Mouse (Mus musculus) spleen, adult 12 weeks (tissue): ENCODE data around the gene Depp1.

ENCODE experiments used
- DNase-seq: peaks from one replicate; pipeline ENCODE4 v3.0.0; 2022; ENCODE audit warnings: low spot score

The Depp1 gene

DNA sequence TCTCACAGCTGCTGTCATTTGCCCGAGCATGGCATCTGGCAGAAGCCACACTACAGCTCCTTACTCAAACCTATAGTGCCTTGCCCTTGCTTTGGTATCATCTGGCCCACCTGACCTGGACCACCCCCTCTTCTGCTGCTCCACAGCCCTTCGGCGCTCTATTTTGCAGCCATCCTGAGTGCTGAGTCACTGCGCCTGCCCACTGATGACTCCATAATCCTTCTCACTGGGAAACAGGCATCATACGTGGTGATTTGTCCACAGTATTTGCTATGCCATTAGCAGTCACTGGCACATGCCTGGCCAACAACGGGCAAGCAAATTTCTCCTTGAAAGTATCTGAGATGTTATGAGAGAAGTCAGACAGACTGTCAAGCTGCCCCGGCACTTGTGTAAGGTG is 598 bp upstream of the Depp1 start:
- no peak for DNase-seq

DNA sequence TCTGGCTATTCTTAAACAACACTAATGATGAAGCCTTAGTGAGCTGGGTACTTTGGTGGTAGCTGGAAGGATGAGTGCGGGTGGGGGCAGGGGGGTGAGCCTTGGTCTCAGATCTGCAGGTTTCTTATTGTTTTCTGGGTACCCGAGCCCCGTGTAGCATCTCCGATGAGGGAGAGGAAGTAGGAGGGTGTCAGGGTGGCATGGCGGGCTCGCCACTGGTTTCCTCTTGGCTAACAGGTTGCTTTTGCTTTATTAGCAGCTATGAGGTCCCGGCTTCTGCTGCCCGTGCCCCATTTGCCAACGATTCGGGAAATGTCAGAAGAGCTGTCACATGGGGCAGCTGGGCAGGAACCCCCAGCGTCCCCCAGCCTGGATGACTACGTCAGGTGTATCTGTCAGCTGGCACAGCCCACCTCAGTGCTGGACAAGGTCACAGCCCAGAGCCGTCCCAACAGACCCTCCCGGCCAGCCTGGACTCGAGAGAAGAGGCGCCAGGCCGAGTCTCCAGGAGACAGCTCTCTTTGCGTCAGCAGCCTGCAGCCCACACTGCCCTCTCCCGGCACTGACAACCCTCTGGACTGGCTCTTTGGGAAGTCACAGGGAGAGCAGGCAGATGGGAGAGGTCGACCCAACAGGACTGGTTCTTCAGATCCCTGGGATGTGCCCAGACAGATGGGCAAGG is 1.2 kb downstream of the Depp1 start:
- no peak for DNase-seq

DNA sequence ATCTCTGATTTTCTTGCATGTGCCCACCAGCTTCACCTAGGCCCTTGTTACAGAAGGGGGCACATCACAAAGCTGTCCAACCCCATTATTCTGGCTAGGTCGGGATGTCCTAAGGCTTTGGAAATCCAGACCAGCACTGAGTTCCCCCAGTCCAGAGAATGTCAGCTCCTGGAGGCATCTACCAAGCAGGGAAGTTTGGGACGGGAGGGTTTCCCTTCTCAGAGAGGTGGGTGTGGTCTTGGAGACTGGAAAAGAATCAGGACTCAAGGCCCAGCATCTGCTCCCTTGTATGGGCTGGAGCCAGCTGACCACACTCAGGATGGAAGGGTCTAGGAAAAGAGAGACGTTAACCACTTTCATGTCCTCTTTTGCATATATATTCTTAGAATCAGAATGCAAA is 2.8 kb downstream of the Depp1 start:
- no peak for DNase-seq

DNA sequence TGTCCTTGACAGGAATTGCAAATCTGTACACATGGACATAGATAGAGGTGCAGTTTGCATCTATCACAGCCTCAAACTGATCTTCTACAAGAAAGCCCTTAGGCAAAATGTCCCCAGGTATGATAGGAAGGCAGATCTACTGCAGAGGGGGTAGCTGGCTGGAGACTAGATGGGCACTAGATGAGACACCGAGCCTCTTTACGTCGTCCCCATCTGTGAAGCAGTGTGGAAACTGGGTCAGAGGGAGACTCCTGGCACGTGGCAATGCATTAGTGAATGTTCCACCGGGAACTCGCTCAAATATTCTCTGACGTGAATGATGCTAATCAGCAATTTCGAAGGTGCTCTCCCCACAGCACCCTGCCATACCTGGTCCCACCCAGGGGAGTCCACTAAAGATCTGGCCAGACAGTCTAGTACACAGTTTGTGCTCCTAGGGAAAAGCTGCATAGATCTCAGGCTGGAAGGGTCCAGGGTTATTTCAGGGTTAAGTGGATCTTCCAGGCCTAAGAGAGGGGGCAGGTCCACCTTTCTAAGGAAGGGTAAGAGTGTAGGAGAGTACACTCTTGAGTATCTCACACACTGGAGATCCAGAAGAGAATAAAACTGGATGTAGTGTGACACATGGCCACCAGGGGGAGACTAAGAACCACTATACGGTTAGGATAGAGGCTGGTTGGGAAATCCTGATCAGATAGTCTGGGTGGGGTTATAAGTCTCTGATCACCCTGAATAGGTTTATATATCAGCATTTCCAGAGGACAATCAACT is 3.5 kb downstream of the Depp1 start:
- peak; percentile 28 for DNase-seq

DNA sequence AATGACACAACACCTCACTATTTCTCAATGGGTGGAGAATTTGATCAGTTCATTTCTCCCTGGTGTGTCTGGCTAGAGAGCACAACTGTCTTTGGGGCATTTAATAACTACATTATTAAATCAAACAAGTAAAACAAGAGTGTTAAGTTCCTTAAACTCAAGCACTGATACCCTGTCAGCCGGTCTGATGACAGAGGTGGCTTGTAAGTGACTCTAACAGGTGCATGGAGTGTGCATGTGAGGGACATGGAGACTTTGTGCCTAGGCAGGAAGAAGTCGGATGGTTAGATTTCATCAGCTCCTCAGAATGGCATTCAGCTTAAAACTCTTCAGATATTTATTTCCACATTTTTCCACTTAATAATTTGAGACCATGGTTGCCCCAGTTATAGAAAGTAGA is 13.0 kb downstream of the Depp1 start:
- no peak for DNase-seq

DNA sequence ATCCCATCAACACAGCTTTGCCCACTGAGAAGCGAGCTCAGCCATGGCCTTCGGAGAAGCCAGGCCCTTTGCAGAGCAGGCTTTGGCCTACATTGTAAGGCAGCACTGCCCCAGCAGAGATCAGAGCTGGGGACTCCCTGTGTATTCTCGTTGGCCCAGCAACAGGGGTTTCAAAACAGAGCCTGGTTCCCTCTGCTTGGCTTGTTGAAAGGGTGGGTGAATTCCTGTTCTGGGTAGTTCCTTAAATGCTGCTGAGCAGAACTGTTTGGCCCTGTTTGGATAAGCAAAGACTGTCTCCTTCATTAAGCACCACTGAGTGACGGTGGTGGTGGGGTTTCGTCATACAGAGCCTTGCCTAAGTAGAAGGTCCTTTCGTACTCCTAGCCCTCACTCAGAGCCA is 13.6 kb downstream of the Depp1 start:
- DNase-seq: no peak

DNA sequence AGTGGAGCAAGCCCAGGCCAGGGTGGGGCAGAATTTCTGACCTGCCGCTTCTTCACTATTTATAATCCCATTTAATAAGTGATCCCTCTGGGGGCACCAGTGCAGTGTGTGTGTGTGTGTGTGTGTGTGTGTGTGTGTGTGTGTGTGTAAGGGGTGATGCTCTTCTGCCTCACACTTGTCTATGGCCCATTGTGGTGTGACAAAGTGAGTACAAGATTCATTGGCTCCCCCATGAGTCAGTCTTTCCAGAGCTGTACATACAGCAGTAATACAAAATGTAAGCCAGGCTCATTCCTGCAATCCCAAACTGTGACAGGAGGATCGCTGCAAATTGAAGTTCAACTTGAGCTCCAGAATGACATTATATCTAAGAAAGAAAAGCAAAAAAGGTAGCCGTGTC is 14.4 kb downstream of the Depp1 start:
- DNase-seq: no peak

DNA sequence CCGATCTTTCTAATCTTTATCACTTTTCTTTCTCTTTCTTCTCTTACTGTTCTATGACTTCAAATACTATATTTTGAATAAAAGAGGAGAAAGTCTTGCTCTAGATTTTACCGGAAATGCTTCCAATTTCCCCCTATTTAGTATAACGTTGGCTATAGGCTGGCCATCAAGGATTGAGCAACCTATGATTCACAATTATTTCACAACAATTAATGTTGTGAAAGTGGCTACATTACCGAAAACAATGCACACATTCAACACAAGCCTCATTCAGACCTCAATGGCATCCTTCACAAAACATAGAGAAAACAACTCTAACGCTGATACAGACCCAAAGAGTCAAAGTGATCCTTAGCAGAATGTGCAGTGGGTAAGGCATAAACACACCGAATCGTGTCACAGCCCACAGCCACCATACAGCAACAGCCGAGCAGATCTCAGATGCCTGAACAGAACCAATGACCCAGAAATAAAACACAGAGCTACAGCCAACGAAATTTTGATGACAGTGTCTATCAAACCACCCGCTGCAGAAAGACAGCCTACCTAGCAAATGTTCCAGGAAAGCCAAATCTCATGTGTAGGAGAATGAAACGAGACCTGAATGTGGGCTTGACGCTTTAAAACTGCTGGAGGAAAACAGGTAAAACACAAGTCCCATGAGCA is 15.8 kb downstream of the Depp1 start:
- DNase-seq: no peak

DNA sequence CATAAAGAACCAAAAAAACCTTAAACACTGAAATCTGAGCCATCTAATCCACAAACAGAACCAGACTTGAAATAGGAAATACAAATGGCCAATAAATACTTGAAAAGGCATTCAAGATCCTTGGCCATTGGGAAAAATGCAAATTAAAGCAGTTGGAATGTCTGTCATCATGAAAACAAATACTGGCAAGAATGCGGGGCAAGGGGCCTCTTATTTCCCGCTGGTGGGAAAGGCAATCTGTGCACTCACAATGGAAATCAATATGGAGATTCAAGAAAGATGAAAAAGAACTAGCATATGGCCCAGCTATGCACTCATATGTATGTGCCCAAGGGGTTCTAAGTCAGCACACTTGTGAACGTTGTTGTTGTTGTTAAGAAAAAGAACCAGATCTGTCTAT is 16.5 kb downstream of the Depp1 start:
- DNase-seq: no peak

DNA sequence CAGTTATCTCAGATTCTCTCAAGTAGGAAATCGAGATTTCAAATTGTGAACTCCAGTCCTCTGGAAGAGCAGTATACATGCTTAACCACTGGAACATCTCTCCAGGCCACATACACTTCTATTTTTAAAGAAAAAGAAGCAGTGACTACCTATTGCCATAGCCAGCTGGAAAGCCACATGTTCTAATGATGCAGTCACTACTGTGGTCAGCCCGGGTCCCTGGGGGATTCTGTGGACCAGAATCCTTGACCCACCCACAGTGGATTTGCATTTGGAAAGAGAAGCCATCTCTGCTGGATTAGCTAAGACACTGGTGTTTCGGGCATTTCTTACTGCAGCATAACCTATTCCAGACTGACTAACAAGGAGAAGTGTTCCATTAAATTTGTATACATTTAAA is 17.0 kb downstream of the Depp1 start:
- DNase-seq: no peak

DNA sequence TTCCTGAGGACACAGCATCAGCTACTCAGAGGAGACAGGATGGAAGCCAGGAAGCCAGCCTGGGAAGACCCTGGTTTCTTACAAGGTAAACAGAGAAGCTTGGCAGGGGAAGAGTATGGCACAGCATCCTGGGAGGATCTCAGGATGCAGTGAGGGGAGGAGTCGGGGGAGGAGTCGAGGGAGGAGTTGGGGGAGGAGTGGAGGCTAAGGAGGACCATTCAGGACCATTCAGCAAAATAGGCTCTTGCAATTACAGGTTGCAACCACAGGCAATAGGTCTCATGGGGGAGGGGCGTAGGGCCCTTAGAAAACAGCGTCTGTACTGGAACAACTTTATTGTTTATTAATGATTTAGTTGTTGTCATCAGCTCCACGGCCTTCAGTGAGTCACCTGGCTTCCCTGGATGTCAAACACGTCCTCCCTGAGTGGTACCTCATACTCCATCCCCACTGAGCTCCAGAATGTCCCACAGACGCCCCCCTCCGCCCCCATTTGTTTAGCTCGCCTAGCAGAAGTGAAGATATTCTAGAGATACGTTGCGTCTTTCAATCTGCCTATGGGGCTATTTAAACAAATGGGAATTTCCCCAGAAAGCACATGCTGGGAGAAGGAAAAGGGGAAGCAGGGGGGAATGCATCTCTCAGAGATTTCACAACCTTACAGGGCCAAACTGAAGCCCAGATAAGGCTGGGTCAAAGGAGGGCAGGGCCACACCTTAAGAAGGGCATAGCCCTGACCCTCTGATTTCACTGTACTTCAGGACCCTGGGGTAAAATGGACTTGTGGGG is 18.5 kb downstream of the Depp1 start:
- DNase-seq: no peak

DNA sequence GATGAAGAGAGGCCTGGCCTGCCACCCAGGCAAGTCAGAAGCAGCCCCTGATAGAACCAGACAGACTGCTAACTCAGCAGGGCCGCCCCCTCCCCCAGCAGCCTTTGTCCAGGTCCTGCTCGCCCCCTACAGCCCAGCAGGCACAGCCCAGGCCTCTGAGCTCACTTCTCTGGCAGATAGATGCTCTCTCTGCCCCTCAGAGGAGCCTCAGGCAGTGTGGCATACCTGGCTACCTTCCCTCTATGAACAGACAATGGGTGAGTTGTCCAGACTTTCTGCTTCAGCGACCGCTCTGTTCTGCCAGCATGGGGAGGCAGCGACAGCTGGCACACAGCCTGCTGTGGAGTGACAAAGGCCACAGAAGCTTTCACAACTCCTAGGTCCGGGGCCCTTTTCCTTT is 19.7 kb downstream of the Depp1 start:
- DNase-seq: no peak

DNA sequence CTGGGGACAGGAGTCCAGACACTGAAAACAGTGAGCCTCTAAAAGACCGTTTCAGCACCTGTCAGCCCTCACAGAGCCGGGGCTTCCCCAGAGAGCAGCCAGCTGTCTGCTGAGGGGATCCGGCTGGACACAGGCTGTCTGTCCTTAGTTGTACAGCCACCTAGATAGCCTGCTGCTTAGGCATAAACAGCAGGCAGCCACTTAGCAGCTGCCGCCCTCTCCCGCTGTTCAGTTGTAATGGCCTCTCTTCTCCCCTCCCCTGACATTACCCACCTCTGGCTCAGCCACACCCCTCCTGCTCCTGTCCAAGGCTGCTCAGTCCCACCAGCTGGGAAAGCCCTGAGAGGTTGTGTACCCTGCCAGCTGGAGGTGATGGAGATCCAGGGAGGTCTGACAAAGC is 20.6 kb downstream of the Depp1 start:
- DNase-seq: no peak

DNA sequence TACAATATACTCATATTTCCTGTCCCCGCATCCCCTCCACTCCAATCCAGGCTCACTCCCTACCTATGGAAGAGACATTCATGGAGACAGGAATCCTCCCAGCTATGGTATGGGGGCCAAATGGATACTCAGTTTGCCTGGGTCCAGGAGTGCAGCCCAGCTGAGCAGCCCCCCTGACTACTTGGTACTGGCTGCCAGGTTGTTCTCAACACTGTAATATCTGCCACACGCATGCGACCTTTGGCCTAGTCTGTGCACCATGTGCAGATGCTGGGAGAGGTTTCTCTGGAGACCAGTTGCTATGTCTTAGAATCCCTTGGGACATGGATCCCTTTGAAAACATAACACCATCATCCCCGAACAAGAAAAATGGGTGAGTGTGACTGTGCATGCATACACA is 21.4 kb downstream of the Depp1 start:
- no peak for DNase-seq

DNA sequence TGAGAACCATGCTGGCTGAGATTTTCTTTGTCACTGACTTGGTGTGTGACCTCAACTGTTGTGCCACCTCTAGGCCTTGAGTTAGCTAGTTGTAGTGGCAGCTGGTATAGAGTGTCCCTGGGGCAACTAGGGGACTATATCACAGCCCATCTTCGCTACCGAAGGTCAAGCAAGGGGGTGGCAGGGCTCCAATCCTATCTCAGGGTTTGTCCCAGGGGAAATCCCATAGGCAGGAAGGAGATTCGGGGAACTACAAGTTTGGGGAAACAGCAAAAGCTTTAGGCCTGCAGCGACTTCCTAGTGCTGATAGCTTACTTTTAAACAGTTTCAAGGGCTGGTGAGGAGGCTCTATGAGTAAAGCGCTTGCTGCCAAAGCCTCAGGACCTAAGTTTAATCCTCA is 21.9 kb downstream of the Depp1 start:
- DNase-seq: no peak

DNA sequence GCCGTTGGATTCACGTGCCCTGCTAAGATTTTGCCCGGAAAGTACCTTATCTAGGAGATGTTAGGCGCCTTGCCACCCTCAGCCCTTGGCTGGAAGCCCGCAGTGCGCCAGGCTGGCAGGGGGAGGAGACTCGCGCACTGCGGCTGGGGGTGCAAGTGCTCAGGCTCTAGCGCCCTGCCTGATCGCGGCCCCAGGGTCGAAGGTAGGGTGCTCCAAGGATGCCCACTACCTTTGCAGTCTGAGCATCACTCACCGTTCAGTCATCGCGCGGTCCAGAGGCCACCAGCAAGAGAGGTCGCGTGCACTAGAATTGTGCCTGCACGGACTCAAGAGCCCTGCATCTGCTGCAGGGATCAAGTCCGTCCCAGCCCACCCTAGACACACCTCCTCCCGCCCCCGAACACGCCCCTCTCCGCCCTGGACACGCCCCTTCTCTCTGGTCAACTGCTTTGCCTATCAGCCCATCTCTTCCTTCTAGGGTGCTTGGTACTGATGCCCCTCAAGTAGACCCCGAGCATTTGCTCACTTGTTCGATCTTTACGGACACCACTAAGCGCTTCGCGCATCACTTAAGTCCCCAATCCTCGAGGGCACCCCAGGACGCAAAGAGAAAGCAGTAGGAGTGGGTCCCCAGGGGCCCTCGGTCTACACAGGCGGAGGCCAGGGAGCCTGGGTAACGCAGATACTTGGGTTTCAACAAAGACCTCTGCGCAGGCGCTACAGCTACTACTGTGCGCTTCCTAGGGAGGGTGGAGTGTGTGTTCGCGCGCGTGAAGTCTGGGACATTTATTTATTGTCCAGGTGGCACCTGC is 23.3 kb downstream of the Depp1 start, which contains the start of gene Rassf4:
Gene Rassf4 (minus strand): TSS at position 482 of the 812 bp plus-strand sequence.
- DNase-seq: peak; percentile 74

DNA sequence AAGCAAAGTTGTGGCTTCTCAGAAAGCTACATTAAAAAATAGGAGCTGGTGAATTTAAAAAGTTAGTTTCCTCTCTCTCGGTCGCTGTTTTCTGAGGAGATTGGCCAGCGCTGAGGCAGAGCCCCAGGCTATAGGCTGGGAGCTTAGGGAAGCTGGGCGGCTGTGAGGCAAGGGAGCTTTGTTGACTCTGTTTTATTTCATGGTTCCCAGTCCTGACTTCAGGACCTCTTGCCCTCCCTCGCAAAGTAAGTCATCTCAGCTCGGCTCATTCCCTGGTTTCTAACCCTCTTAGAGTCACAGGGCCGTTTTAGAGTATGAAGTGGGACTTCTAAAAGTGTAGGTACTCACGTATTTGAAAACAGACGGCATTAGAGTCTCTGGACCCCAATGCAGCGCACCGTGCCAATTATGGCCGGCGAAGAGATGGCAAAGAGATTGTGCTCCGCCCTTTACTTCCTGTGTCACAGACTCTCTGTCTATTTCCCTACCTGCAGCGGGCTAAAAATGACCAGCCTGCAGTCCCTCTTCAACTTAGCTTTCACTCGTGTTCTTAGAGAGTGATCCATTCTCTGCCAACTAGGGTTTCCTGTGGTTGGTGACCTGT is 24.0 kb downstream of the Depp1 start:
- no peak for DNase-seq

DNA sequence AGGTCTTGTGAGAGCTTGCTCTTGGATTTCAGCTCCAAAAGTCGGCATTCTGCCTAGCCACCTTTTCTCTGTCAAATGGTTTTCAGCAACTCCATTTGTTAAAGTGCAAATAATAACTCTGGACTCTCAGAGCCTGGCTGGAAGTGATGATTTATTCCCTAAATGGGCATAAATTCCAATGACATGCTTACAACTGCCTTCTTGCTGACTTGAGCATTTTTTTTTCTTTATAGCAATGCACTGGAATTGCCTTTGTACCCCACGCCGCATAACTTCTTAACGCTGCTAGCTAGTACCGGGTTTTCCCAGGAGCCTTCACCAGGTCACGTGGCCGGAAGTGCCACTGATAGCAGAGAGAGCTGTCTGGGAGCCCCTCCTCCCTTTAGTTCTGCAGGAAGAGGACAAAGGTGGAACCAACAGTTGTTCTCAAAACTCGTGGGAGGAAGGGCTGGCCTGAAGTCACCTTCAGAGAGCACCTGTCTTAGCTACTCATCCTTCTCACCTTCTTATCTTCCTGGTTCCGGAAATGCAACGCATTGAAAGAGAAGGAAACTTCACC is 26.0 kb downstream of the Depp1 start:
- no peak for DNase-seq

DNA sequence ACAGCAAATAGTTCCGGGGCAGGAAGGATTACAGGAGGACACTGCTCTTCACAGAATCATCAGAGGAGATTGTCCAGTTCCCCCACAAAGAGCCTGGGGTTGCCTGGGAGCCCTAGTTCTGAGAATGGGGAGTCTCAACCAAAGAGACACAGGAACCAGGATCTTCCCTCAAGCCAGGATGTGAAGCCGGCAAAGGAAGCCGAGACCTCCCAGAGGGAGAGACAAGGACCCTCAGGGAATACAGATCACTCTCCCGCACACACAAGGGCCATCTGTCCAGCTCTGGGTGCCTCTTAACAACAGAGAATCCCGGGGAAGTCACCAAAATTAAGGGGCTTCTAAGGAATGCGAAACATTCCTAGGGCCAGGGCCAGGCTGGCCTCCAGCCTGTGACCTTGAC is 26.9 kb downstream of the Depp1 start:
- no peak for DNase-seq

DNA sequence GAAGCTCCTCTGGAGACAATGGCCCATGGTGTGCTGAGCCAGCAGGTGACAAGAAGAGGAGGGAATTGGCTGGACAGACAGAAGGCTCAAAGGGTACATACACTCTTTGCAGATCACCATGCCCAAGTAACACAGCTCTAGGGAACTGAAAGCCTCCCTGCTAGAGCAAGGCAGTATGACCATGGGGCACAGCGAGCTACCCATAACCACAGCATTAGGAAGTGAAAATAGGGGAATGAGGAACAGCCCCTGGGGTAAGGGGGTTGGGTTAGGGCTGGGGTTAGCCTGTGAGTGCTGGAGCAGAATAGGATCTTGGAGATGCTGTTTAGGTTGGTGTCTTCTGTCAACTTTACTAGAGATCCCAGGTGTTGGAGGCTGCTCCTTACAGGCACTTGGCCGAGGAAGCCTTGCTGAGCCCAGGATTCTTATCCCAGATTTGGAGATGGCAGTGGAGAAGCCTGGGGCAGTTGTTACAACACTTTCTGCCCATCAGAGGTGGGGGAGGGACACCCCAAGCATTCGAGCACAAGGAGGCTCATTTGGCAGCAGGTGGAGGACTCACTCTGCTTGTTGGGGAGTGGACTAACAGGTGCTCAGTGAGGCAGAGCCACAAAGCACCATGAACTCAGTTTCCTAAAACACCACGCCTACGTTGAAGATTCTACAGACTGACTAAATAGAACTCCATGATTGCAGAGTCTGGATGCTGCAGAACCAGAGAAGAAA is 29.3 kb downstream of the Depp1 start:
- peak; percentile 29 for DNase-seq
